Mouse (Mus musculus): Measurements from ENCODE around the gene Ntrk1. TPM values are rescaled to one million over a fixed set of nuclear protein-coding genes. Genes with fewer than 3 reads are reported as not detected.

Ntrk1 gene
- polyA plus RNA-seq, 1 experiment from 2014 or later, result 0.76 TPM

DNA sequence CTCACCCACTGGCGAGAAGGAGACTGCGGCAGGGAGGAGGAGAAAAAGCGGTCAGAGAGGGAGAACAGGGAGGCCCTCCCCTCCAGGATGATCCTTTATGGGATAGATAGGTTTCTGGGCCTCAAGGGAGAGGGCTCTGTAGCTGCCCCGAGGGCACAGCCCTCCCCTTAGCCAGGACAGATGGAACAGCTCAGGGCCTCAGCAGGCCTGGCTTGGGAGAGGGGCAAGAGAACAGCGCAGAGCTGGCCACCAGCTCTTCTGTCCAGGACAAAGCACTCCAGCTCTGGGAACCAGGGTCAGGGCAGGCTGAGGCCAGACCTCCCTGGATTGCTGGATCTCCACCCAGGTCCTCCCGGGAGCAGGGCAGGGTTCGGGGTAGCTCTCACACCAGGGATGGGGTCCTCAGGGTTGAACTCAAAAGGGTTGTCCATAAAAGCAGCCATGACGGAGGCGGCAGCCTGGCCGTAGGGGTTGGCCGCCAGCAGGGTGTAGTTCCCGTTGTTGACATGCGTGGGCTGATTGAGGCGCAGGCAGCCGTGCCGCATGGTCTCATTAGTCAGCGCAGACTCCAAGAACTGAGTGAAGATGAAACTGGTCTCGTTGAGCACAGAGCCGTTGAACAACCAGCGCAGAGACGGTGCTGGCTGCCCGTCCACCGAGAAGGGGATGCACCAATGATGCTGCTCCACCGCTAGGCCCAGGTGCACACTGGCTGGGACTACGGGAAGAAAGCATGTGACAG lies 11.5 kb downstream of the Ntrk1 start:
- WGBS, result 83% methylated on average over 25 of the region's 25 CpGs
- Histone ChIP-seq H3K4me1 (peaks cover 13% of the 10 kb centered on the region), H3K9ac (no peak overlapping the region), H3K36me3 (no peaks in the 10 kb centered on the region), H3K4me2 (no peak overlapping the region), H3K27me3 (peaks cover 24% of the 10 kb centered on the region), H3K4me3 (no peak overlapping the region), H3K27ac (no peak overlapping the region), H3K9me3 (no peaks in the 10 kb centered on the region)
- no peak for ATAC-seq (ENCODE audit: insufficient number of reproducible peaks, low FRiP score, low TSS enrichment, low read depth)

DNA sequence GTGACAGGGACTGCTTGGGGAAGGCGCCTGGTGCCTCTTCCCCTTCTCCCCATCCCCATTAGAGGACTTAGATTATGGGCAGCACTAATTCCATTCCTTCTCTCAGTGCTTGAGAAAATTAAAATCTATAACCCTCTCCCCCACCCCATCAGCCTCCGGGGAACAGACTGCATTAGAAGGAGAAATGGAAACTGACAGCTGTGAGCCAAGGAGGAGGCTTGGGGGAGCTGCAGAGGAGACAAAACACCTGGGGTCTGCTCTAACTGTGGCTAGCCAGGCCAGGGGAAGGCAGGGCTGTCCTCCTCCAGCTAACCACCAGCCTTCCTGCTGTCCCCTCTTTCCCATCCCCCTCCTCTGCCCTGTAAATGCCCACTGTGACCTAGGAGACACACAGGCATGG lies 15.9 kb downstream of the Ntrk1 start:
- no peak for ATAC-seq (ENCODE audit: insufficient number of reproducible peaks, low FRiP score, low TSS enrichment, low read depth)
- no peak overlapping the region for H3K9ac ChIP-seq
- no peak overlapping the region for H3K4me3 ChIP-seq
- WGBS, result 48% methylated on average over 2 of the region's 2 CpGs
- no peaks in the 10 kb centered on the region for H3K9me3 ChIP-seq
- H3K4me2 ChIP-seq, result no peak overlapping the region
- peaks cover 9% of the 10 kb centered on the region; the same call in 1 of the 2 replicates for H3K4me1 ChIP-seq
- H3K27me3 ChIP-seq, result peaks cover 43% of the 10 kb centered on the region
- H3K27ac ChIP-seq, result no peak overlapping the region
- H3K36me3 ChIP-seq, result no peaks in the 10 kb centered on the region

DNA sequence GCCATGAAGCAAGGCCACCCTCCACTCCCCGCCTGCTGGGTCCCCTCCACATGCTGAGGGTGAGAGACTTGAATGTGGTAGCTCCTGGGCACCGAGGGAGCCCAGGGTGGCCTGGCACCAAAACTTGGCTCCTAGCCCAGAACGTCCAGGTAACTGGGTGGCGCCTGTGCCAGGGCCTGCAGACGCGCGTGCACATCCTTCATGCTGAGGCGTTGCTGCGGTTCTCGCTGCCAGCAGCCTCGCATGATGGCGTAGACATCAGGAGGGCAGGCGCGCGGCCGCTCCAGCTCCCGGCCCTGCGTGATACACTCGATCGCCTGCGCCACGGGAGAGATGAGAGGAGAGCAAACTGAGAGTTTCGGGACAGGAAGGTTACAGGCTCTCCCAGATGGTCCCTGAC lies 16.7 kb downstream of the Ntrk1 start:
- Histone ChIP-seq H3K4me2 (0 out of 2 replicates have a peak overlapping the region, but pooled peaks have one; percentile 1), H3K9ac (no peak overlapping the region), H3K27me3 (peaks cover 43% of the 10 kb centered on the region)

DNA sequence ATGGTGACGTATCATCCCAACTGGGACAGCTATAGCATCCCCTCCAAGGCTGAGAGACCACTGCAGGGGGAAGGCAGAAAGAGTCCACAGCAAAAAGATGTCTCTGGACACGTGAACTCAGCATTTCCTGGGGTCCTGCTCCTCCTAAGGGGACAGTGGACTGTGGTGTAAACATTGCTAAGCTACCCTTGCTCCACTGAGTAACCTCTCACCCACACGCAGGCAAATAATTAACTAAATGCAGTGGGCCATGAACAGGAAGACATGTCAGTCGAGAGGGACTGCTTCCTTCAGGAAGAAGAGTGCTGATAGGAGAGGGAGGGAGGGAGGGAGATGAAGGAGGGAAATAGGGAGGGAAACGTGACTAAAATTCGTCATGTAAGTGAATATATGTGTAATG lies 23.9 kb downstream of the Ntrk1 start:
- Histone ChIP-seq H3K4me2 (no peak overlapping the region), H3K9ac (no peak overlapping the region), H3K27me3 (peaks cover 8% of the 10 kb centered on the region; the same call in 1 of the 2 replicates), H3K4me3 (no peak overlapping the region), H3K36me3 (no peaks in the 10 kb centered on the region), H3K9me3 (no peaks in the 10 kb centered on the region), H3K4me1 (peaks cover 23% of the 10 kb centered on the region), H3K27ac (no peak overlapping the region)
- no peak for ATAC-seq (ENCODE audit: insufficient number of reproducible peaks, low FRiP score, low TSS enrichment, low read depth)
- 54% methylated on average over 6 of the region's 6 CpGs for WGBS

More for the DNA sequence above, 16.7 kb downstream of the Ntrk1 start:
- H3K36me3 ChIP-seq, result no peaks in the 10 kb centered on the region
- H3K4me1 ChIP-seq, result peaks cover 9% of the 10 kb centered on the region; the same call in 1 of the 2 replicates
- WGBS, result 56% methylated on average over 23 of the region's 23 CpGs
- no peak for ATAC-seq (ENCODE audit: insufficient number of reproducible peaks, low FRiP score, low TSS enrichment, low read depth)
- no peak overlapping the region for H3K4me3 ChIP-seq
- no peak overlapping the region for H3K27ac ChIP-seq
- no peaks in the 10 kb centered on the region for H3K9me3 ChIP-seq

DNA sequence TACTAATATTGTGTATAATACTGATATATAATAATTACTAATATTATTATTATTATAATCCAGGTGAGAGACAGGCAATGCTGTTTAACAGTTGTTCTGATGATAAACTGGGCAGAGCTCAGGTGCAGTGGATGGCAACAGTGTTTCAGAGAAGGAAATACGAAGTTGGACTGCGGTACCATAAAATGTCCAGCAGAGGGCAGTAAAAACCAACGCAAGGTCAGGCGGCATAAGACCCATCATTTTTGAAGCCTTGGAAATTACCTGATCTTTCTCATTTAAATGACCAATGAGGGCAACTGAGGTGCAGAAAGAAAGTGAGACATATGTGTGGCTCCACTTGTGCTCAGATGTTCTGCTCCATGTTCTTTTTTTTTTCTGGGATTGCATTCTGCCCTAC lies 24.7 kb downstream of the Ntrk1 start:
- under 1% methylated on average over 4 of the region's 4 CpGs for WGBS

DNA sequence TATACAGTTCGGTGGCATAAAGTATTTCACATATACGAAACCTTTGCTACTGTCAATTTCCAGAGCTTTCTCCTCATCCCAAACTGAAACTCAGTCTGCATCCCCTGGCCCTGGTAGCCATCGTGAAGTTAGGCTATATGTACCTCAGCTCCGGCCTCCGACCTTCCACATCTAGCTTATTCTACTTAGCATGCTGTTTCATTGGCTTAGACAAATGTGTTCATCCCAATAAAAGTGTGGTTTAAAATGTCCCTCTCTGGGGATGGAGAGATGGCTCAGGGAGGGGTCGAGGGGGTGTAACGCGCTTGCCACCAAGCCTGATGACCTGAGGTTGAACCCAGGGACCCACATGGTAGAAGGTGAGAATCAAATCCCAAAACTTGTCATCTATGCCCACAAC lies 25.5 kb downstream of the Ntrk1 start:
- H3K4me3 ChIP-seq, result no peak overlapping the region
- no peaks in the 10 kb centered on the region for H3K9me3 ChIP-seq
- 74% methylated on average over 8 of the region's 8 CpGs for WGBS
- H3K4me1 ChIP-seq, result peaks cover 39% of the 10 kb centered on the region
- no peak for ATAC-seq (ENCODE audit: insufficient number of reproducible peaks, low FRiP score, low TSS enrichment, low read depth)
- H3K9ac ChIP-seq, result no peak overlapping the region
- H3K4me2 ChIP-seq, result no peak overlapping the region
- H3K27me3 ChIP-seq, result peaks cover 8% of the 10 kb centered on the region; the same call in 1 of the 2 replicates
- no peaks in the 10 kb centered on the region for H3K36me3 ChIP-seq
- H3K27ac ChIP-seq, result no peak overlapping the region

More for the DNA sequence above, 24.7 kb downstream of the Ntrk1 start:
- Histone ChIP-seq H3K4me2 (no peak overlapping the region), H3K27ac (no peak overlapping the region), H3K4me1 (peaks cover 31% of the 10 kb centered on the region), H3K9me3 (no peaks in the 10 kb centered on the region), H3K36me3 (no peaks in the 10 kb centered on the region), H3K4me3 (no peak overlapping the region), H3K27me3 (peaks cover 8% of the 10 kb centered on the region; the same call in 1 of the 2 replicates), H3K9ac (no peak overlapping the region)
- no peak for ATAC-seq (ENCODE audit: insufficient number of reproducible peaks, low FRiP score, low TSS enrichment, low read depth)

DNA sequence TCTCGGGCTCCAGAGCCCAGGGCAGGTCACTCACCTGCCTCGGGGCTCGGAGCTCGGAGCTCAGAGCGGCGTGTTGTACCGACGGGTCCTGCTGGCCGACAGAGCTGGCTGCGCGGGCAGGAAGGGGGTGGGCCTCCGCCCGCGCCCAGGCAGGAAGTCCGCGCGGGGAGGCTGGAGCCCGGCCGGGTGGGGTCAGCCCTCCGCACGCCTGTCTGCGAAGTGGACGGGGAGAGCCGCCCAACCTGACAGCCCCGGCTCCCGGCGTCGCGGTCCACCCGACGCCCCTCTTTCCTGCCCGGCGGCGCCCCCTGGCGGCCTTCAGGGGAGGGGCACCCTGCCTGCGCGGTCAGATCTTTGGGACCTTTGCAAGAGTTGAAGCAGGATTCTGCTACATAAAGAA lies 26.1 kb downstream of the Ntrk1 start:
- Histone ChIP-seq H3K9ac (peak overlapping the region; percentile 40), H3K4me1 (peaks cover 45% of the 10 kb centered on the region), H3K27me3 (peaks cover 8% of the 10 kb centered on the region; the same call in 1 of the 2 replicates), H3K36me3 (no peaks in the 10 kb centered on the region), H3K4me3 (peak overlapping the region; percentile 56), H3K4me2 (peak overlapping the region; percentile 71), H3K27ac (peak overlapping the region; percentile 68), H3K9me3 (no peaks in the 10 kb centered on the region)
- peak; percentile 74 for ATAC-seq (ENCODE audit: insufficient number of reproducible peaks, low FRiP score, low TSS enrichment, low read depth)
- under 1% methylated on average over 37 of the region's 37 CpGs for WGBS

DNA sequence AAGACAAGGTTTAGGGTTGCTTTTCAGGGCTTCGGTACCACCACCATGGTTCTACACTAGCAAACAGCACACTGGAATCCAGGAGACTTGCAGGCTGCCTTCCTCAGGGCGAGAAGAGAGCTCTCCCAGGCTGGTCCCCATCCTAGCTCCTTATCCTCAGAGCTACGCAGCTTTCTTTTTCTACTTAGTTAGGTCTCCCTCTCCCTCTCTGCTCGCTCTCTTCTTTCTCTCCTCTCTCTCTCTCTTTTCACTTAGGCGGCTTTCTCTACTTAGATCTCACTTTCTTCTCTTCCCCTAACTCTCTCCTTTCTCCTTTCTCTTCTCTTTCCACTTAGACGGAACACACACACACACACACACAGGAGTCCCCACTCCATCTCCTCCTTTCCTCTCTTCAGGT lies 26.5 kb downstream of the Ntrk1 start:
- WGBS, result 41% methylated on average over 6 of the region's 6 CpGs

DNA sequence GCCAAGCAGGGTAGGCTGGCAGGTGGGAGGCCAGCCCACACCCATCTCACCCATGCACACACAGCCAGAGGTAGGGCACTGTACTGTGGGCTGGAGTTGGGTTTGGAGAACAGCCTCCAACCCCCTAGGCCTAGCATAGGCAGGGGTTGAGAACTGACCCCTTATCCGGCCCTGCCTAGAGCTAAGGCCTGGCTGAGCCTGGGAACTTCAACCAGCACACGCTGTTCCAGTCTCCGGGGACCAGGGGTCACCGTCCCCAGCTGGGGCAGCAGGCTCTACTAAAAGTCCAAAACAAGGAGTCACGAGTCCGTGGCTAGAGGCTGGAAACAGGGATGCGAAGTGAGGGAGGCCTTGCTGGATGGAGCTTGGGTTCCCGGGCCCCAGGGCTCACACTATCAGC lies 27.2 kb downstream of the Ntrk1 start:
- 65% methylated on average over 8 of the region's 8 CpGs for WGBS
- H3K36me3 ChIP-seq, result no peaks in the 10 kb centered on the region
- peak overlapping the region; percentile 56 for H3K4me3 ChIP-seq
- no peaks in the 10 kb centered on the region for H3K9me3 ChIP-seq
- H3K4me1 ChIP-seq, result peaks cover 55% of the 10 kb centered on the region
- H3K27ac ChIP-seq, result peak overlapping the region; percentile 68
- no peak for ATAC-seq (ENCODE audit: insufficient number of reproducible peaks, low FRiP score, low TSS enrichment, low read depth)
- H3K27me3 ChIP-seq, result peaks cover 8% of the 10 kb centered on the region; the same call in 1 of the 2 replicates
- H3K4me2 ChIP-seq, result peak overlapping the region; percentile 71
- peak overlapping the region; percentile 40; the same call in 1 of the 2 replicates for H3K9ac ChIP-seq

More for the DNA sequence above, 26.5 kb downstream of the Ntrk1 start:
- Histone ChIP-seq H3K4me2 (peak overlapping the region; percentile 71), H3K4me1 (peaks cover 49% of the 10 kb centered on the region), H3K36me3 (no peaks in the 10 kb centered on the region), H3K4me3 (peak overlapping the region; percentile 56), H3K9me3 (no peaks in the 10 kb centered on the region), H3K27ac (peak overlapping the region; percentile 68), H3K27me3 (peaks cover 8% of the 10 kb centered on the region; the same call in 1 of the 2 replicates), H3K9ac (peak overlapping the region; percentile 40)
- no peak for ATAC-seq (ENCODE audit: insufficient number of reproducible peaks, low FRiP score, low TSS enrichment, low read depth)

DNA sequence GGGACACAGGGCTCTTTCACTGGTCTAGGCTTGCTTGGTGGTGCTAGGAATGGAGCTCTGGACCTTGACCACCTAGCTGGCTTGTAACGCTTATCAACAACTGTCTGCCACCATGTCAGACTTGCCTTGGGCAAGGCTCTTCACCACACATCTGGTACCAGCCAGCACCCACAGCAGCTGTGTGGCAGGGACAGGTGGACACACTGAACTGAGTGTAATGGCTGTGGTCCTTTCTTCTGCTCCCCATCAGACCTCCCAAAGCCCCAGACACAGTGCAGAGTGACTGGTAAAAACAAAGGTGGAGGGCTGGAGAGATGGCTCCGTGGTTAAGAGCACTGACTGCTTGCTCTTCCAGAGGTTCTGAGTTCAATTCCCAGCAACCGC lies 28.7 kb downstream of the Ntrk1 start:
- Histone ChIP-seq H3K4me1 (peaks cover 70% of the 10 kb centered on the region), H3K9me3 (no peaks in the 10 kb centered on the region), H3K9ac (no peak overlapping the region), H3K4me3 (no peak overlapping the region), H3K4me2 (no peak overlapping the region), H3K27me3 (0 out of 2 replicates have a peak, but pooled peaks cover 4% of the 10 kb centered on the region), H3K36me3 (no peaks in the 10 kb centered on the region), H3K27ac (peak overlapping the region; percentile 90; the same call in 1 of the 2 replicates)
- ATAC-seq (ENCODE audit: insufficient number of reproducible peaks, low FRiP score, low TSS enrichment, low read depth), result no peak
- WGBS, result 80% methylated on average over 3 of the region's 3 CpGs

DNA sequence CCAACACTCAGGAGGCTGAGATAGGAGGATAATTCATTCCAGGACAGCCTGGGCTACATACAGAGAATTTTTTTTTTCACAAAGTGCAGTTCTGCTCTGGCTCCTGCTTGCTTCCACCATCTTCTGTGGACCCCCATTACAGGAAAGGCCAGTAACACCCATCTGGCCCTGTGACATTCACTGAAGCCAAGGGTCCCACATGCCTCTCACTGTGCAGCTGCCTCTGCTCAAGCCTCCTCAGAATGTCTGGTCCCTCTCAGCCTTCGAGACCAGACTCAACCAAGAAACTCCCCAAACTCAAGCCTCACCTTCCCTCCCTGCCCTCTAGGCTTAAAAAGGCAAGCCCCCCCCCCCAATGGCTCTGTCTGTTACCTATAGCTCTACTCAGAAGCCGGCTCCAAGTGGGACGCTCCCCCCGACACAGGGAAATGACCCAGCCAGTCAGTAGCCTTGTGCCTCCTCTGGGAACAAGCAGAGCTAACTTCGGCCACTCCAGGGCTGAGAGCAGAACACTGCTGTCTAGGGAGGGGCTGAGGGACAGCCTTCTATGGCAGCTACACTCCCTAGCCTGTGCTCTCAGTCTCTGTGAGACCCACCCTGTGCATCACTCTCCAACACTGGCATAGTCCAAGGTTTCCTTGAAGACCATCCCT lies 29.2 kb downstream of the Ntrk1 start:
- peaks cover 72% of the 10 kb centered on the region for H3K4me1 ChIP-seq
- 82% methylated on average over 5 of the region's 5 CpGs for WGBS
- 0 out of 2 replicates have a peak, but pooled peaks cover 4% of the 10 kb centered on the region for H3K27me3 ChIP-seq
- H3K9me3 ChIP-seq, result no peaks in the 10 kb centered on the region
- H3K4me2 ChIP-seq, result no peak overlapping the region
- no peak overlapping the region for H3K4me3 ChIP-seq
- no peak for ATAC-seq (ENCODE audit: insufficient number of reproducible peaks, low FRiP score, low TSS enrichment, low read depth)
- no peaks in the 10 kb centered on the region for H3K36me3 ChIP-seq
- H3K27ac ChIP-seq, result peak overlapping the region; percentile 90
- no peak overlapping the region for H3K9ac ChIP-seq

DNA sequence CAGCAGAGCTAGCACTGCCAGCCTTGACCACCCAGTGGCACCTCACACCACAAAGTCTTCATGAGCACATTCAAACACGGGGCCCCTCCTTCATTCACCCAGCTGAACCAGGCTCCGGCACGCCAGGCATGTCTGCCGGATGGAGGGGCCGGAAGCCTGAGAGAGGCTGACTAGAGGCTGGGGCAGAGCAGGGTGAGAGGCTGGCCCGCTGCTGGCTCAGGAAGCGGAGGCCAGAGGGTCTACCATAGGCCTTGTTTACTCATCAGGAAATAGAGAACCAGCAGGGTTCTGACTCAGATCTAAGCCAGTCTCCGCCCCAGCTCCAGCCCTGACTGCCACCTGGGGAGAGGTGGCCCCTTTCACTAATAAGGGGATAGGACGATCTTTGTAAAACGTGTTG lies 29.9 kb downstream of the Ntrk1 start:
- Histone ChIP-seq H3K36me3 (no peaks in the 10 kb centered on the region), H3K4me2 (peak overlapping the region; percentile 37), H3K4me1 (peaks cover 72% of the 10 kb centered on the region), H3K27ac (peak overlapping the region; percentile 90), H3K9me3 (no peaks in the 10 kb centered on the region), H3K27me3 (0 out of 2 replicates have a peak, but pooled peaks cover 4% of the 10 kb centered on the region), H3K4me3 (0 out of 2 replicates have a peak overlapping the region, but pooled peaks have one; percentile 4), H3K9ac (no peak overlapping the region)
- WGBS, result 19% methylated on average over 10 of the region's 10 CpGs
- ATAC-seq (ENCODE audit: insufficient number of reproducible peaks, low FRiP score, low TSS enrichment, low read depth), result no peak

Measured in limb, embryonic 15.5 days (tissue).